Mouse (Mus musculus): Measurements from ENCODE around the gene Dysf. TPM values are rescaled to one million over a fixed set of nuclear protein-coding genes. Genes with fewer than 3 reads are reported as not detected.

The Dysf gene
- total RNA-seq (2014; rRNA removed) (1.4 and 1.8 TPM in 2 replicates), polyA plus RNA-seq (2015; fragmentation: Nextera tagmentation; extraction: Ambion mirVana) (1.7 and 2.0 TPM in 2 replicates)

DNA sequence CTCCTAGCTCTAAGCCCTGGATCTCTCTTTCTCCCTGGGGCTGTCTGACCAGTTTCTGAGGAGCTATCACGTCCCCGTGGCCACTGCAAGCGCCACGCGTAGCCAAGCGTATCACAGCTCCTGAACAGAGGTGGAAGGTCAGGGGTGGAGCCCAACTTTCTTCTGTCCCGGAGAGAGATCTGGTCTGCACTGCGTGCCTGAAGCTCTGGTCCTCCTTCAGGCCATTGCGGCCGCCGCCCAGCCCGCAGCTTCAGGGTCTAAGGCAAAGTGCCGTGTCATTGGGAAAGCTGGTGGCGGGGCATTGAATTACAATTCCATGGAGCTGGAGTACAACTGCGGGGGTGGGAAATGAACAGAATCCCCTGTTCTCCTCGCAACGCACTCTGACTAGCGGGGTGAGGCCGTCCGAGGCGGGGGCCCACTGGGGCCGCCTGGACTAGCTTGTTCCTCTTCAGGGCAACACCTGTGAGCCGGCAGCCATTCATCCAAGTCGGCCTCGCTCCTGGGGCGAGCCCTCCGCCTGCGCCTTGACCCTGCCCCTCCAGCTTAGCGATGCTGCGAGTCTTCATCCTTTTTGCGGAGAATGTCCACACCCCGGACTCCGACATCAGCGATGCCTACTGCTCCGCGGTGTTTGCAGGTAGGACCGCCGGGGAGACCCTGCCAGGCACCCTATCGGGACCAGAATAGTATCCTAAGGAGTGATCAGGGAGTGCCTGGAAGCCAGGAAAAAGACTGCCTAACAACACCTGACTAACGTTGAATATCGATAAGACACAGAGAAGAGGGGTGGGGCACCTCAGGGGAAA is at the start of gene Dysf:
Dysf (plus strand) TSS at position 228 of the 809 bp plus-strand sequence.
- under 1% methylated on average over 41 of the region's 41 CpGs for WGBS
- Histone ChIP-seq H3K27ac (ENCODE audit: low read depth, low read length) (no peak within 1 kb of the TSS), H3K9me3 (ENCODE audit: low read length) (no peaks in the 10 kb centered on the region), H3K27me3 (ENCODE audit: insufficient read depth, low read length) (no peaks in the 10 kb centered on the region), H3K9ac (replicated peaks; ENCODE audit: low read length, poor library complexity, severe bottlenecking) (peak within 1 kb of the TSS; percentile 48), H3K4me3 (ENCODE audit: low read depth, low read length) (peak within 1 kb of the TSS; percentile 45), H3K36me3 (ENCODE audit: insufficient read depth, low read length) (no peaks in the 10 kb centered on the region), H3K4me2 (ENCODE audit: low read depth, low read length, poor library complexity, severe bottlenecking) (peak within 1 kb of the TSS; percentile 91), H3K4me1 (ENCODE audit: insufficient read depth, low read length) (peaks cover 10% of the 10 kb centered on the region)
- ATAC-seq (ENCODE audit: low FRiP score) (peak; percentile 41; the same call in 1 of the 2 replicates), DNase-seq (ENCODE audit: low spot score) (peak; percentile 37)
- peak; percentile 22; the same call in 1 of the 2 replicates for TF ChIP-seq CTCF (IDR thresholded peaks at IDR 0.05)

DNA sequence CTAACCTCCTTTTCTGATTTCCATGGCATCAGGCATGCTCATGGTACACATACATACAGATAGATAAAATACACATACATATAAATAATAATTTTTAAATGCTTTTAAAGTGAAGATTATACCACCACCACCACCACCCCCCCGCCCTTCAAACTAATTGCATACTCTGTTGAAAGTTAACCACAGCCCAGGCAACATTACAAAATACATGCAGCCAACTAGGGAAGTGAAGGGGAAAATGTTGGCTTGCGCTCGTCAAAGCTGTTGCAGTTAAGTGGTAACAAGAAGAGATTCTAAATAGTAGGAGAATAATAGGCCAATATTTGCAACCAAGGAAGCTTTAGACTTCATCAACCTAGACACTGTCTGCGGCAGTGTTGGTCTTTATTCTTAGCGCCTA is 20.7 kb upstream of the Dysf start:
- 96% methylated on average over 5 of the region's 5 CpGs for whole genome bisulfite sequencing
- no peak for ATAC-seq (ENCODE audit: low FRiP score)
- peaks cover 22% of the 10 kb centered on the region for H3K36me3 ChIP-seq (ENCODE audit: insufficient read depth, low read length)

DNA sequence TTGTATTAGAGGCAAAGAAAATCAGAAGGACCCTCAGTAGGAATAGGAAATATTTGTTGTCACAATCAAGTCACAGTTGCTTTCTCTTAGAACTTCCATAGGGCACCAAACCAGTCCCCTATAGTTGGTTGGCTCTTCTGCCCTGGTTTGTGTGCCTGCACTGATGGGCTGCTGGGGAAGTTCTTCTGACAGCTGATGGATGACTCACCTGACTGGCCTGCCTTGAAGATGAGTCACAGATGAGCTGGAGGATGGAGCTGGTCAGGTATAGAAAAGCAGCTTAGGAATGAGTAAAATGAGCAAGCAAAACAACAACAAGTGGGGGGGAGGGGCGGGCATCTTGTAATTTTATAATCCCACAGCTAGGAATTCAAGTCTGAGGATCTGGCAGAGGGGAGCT is 5.7 kb upstream of the Dysf start:
- H3K4me2 ChIP-seq (ENCODE audit: low read depth, low read length, poor library complexity, severe bottlenecking), result no peak overlapping the region
- no peak overlapping the region for H3K27ac ChIP-seq (ENCODE audit: low read depth, low read length)
- no peaks in the 10 kb centered on the region for H3K9me3 ChIP-seq (ENCODE audit: low read length)
- DNase-seq (ENCODE audit: low spot score) (no peak), ATAC-seq (ENCODE audit: low FRiP score) (no peak)
- 76% methylated on average over 1 of the region's 1 CpGs for WGBS
- H3K4me1 ChIP-seq (ENCODE audit: insufficient read depth, low read length), result no peaks in the 10 kb centered on the region
- H3K4me3 ChIP-seq (ENCODE audit: low read depth, low read length), result no peak overlapping the region
- TF ChIP-seq CTCF (IDR thresholded peaks at IDR 0.05), result no peak
- no peaks in the 10 kb centered on the region for H3K27me3 ChIP-seq (ENCODE audit: insufficient read depth, low read length)
- H3K36me3 ChIP-seq (ENCODE audit: insufficient read depth, low read length), result peaks cover 6% of the 10 kb centered on the region
- no peak overlapping the region for H3K9ac ChIP-seq (replicated peaks; ENCODE audit: low read length, poor library complexity, severe bottlenecking)

More for the DNA sequence above, 20.7 kb upstream of the Dysf start:
- no peak for TF ChIP-seq CTCF (IDR thresholded peaks at IDR 0.05)
- Histone ChIP-seq H3K4me3 (ENCODE audit: low read depth, low read length) (no peak overlapping the region), H3K27ac (ENCODE audit: low read depth, low read length) (no peak overlapping the region), H3K4me2 (ENCODE audit: low read depth, low read length, poor library complexity, severe bottlenecking) (no peak overlapping the region), H3K27me3 (ENCODE audit: insufficient read depth, low read length) (no peaks in the 10 kb centered on the region), H3K9ac (replicated peaks; ENCODE audit: low read length, poor library complexity, severe bottlenecking) (no peak overlapping the region), H3K4me1 (ENCODE audit: insufficient read depth, low read length) (no peaks in the 10 kb centered on the region), H3K9me3 (ENCODE audit: low read length) (no peaks in the 10 kb centered on the region)
- DNase-seq (ENCODE audit: low spot score), result no peak

DNA sequence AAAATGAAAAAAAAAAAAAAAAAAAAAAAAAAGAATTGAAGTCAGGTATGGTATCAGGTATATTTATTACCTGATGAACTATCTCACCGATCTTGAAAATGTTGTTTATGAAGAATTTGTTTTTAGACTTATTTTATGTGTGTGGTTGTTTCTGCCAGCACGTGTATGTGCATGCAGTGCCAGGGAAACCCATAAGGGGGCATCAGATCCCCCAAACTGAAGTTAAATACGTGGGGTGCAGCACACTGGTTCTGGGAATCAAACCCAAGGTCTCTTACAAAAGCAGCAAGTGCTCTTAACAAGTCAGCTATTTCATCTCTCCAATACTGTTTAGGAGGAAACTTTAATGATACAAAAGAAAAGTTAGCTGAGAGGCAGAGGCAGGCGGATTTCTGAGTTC is 4.1 kb upstream of the Dysf start:
- peaks cover 3% of the 10 kb centered on the region; the same call in 1 of the 2 replicates for H3K4me1 ChIP-seq (ENCODE audit: insufficient read depth, low read length)
- ATAC-seq (ENCODE audit: low FRiP score), result no peak
- TF ChIP-seq CTCF (IDR thresholded peaks at IDR 0.05), result peak; percentile 14
- H3K4me3 ChIP-seq (ENCODE audit: low read depth, low read length), result no peak overlapping the region
- no peaks in the 10 kb centered on the region for H3K36me3 ChIP-seq (ENCODE audit: insufficient read depth, low read length)
- H3K9ac ChIP-seq (replicated peaks; ENCODE audit: low read length, poor library complexity, severe bottlenecking), result no peak overlapping the region
- 87% methylated on average over 4 of the region's 4 CpGs for WGBS
- no peaks in the 10 kb centered on the region for H3K27me3 ChIP-seq (ENCODE audit: insufficient read depth, low read length)
- no peak overlapping the region for H3K4me2 ChIP-seq (ENCODE audit: low read depth, low read length, poor library complexity, severe bottlenecking)
- no peaks in the 10 kb centered on the region for H3K9me3 ChIP-seq (ENCODE audit: low read length)
- no peak overlapping the region for H3K27ac ChIP-seq (ENCODE audit: low read depth, low read length)
- DNase-seq (ENCODE audit: low spot score), result no peak

DNA sequence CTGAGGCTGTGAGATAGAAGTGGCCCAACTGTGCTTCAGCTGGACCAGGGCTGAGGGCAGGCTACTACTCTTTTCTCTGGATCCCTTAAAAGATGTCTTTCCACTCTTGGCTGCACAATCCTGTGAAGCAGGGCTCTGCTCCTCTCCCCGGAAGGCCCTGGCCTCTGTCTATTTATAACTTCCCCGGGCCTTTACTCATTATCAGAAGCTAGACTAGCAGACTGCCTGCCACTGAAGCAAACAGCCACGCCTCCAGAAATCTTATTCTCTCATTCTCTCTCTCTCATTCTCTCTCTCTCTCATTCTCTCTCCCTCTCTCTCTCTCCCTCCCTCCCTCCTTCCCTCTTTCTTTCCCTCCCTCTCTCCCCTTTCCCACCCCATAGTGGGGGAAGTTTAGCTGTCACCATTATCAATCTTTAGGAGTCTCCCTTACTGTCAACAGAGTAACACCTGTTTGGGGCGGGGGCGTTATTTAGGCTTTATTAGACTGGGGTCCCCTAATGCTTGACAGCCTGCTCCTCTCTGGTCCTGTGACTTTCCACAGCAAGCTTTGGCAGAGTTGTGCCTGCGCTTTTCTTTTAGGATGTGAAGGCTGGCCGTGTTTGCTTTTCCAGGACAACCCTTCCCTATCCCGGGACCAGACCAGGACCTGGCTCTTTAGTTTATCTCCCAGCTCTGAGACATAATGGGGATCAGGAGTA is 932 bp downstream of the Dysf start:
- H3K27ac ChIP-seq (ENCODE audit: low read depth, low read length), result no peak overlapping the region
- no peaks in the 10 kb centered on the region for H3K27me3 ChIP-seq (ENCODE audit: insufficient read depth, low read length)
- peak overlapping the region; percentile 91 for H3K4me2 ChIP-seq (ENCODE audit: low read depth, low read length, poor library complexity, severe bottlenecking)
- peaks cover 10% of the 10 kb centered on the region for H3K4me1 ChIP-seq (ENCODE audit: insufficient read depth, low read length)
- peak overlapping the region; percentile 45 for H3K4me3 ChIP-seq (ENCODE audit: low read depth, low read length)
- no peak for TF ChIP-seq CTCF (IDR thresholded peaks at IDR 0.05)
- DNase-seq (ENCODE audit: low spot score) (no peak), ATAC-seq (ENCODE audit: low FRiP score) (no peak)
- WGBS, result 38% methylated on average over 8 of the region's 8 CpGs
- no peaks in the 10 kb centered on the region for H3K9me3 ChIP-seq (ENCODE audit: low read length)
- H3K9ac ChIP-seq (replicated peaks; ENCODE audit: low read length, poor library complexity, severe bottlenecking), result no peak overlapping the region
- no peaks in the 10 kb centered on the region for H3K36me3 ChIP-seq (ENCODE audit: insufficient read depth, low read length)

DNA sequence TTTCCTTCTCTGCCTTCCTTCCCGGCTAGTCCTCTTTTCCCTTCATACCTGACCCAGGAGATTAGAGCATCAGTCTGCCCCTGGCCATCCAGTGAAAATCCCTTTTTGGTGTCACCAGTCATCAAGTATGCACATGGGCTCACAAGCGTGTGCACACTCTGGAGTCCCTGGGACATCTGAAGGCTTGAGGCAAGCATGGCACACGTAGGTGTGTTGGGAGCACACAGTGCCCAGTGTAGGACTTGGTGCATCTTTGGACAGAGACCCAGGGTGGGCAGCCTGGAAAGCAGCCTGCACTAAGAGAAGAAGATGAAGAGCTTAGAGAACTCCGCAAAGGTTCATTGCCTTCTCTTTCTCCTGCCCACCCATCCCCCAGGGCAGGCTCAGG is 1.5 kb downstream of the Dysf start:
- H3K9me3 ChIP-seq (ENCODE audit: low read length), result no peaks in the 10 kb centered on the region
- no peak for TF ChIP-seq CTCF (IDR thresholded peaks at IDR 0.05)
- H3K9ac ChIP-seq (replicated peaks; ENCODE audit: low read length, poor library complexity, severe bottlenecking), result no peak overlapping the region
- H3K27ac ChIP-seq (ENCODE audit: low read depth, low read length), result no peak overlapping the region
- ATAC-seq (ENCODE audit: low FRiP score), result no peak
- no peak overlapping the region for H3K4me2 ChIP-seq (ENCODE audit: low read depth, low read length, poor library complexity, severe bottlenecking)
- H3K4me3 ChIP-seq (ENCODE audit: low read depth, low read length), result no peak overlapping the region
- H3K36me3 ChIP-seq (ENCODE audit: insufficient read depth, low read length), result no peaks in the 10 kb centered on the region
- no peaks in the 10 kb centered on the region for H3K27me3 ChIP-seq (ENCODE audit: insufficient read depth, low read length)
- WGBS, result 41% methylated on average over 4 of the region's 4 CpGs
- no peak for DNase-seq (ENCODE audit: low spot score)
- peaks cover 10% of the 10 kb centered on the region for H3K4me1 ChIP-seq (ENCODE audit: insufficient read depth, low read length)
